Mouse (Mus musculus) limb, embryonic 12.5 days (tissue): ENCODE results near the gene Usp43. TPM values are rescaled to one million over a fixed set of nuclear protein-coding genes. Genes with fewer than 3 reads are reported as not detected.

Source experiments
- ATAC-seq: fragments of 200-750 bp; cut with Nextera tagmentation; 2 replicates; pipeline ENCODE4 v1.8.0; 2017; ENCODE audit warnings: low read depth, moderate TSS enrichment; ENCODE audit not compliant: insufficient number of reproducible peaks, insufficient read depth, low FRiP score, low TSS enrichment
- H3K27ac ChIP-seq: fragments of 300-500 bp; sonication (generic); 2 replicates; pipeline ENCODE4 v1.5.1; 2016; ENCODE audit warnings: mild to moderate bottlenecking, moderate library complexity
- H3K27me3 ChIP-seq: fragments of 300-500 bp; sonication (generic); 2 replicates; pipeline ENCODE4 v1.6.1; 2016; ENCODE audit warnings: mild to moderate bottlenecking, moderate library complexity
- H3K36me3 ChIP-seq: fragments of 300-500 bp; sonication (generic); 2 replicates; pipeline ENCODE4 v1.6.1; 2016; ENCODE audit warnings: mild to moderate bottlenecking, moderate library complexity
- H3K4me1 ChIP-seq: fragments of 300-500 bp; sonication (generic); replicated peaks from 2 replicates; pipeline ENCODE4 v1.6.1; 2016
- H3K4me2 ChIP-seq: fragments of 300-500 bp; sonication (generic); 2 replicates; pipeline ENCODE4 v1.6.1; 2016; ENCODE audit warnings: mild to moderate bottlenecking, moderate library complexity
- H3K4me3 ChIP-seq: fragments of 300-500 bp; sonication (generic); replicated peaks from 2 replicates; pipeline ENCODE4 v1.5.1; 2016; ENCODE audit warnings: mild to moderate bottlenecking
- H3K9ac ChIP-seq: fragments of 300-500 bp; sonication (generic); replicated peaks from 2 replicates; pipeline ENCODE4 v1.6.1; 2016; ENCODE audit warnings: mild to moderate bottlenecking, moderate library complexity
- H3K9me3 ChIP-seq: fragments of 300-500 bp; sonication (generic); 2 replicates; pipeline ENCODE4 v1.6.1; 2016; ENCODE audit warnings: mild to moderate bottlenecking, moderate library complexity
- WGBS: fragments of 180-500 bp; shearing (Covaris S2); methylation state at CpG from one replicate; pipeline ENCODE4 v1.1.7; 2016; 5-methylcytosine and 5-hydroxymethylcytosine counted together
- polyA plus RNA-seq: library from polyadenylated mRNA; unstranded; fragments of >200 nt; fragmentation: Nextera tagmentation; extraction: Ambion mirVana; gene quantifications from 2 replicates; pipeline ENCODE4 v1.2.1, GENCODE M21; 2016

Usp43 gene
- polyA plus RNA-seq, 1 experiment from 2014 or later = 0.71 TPM

- H3K27me3 ChIP-seq = no peaks in the 10 kb centered on the region
- ATAC-seq = no peak
- H3K36me3 ChIP-seq = no peaks in the 10 kb centered on the region
- H3K9me3 ChIP-seq = no peaks in the 10 kb centered on the region
- no peaks in the 10 kb centered on the region for H3K4me1 ChIP-seq
- no peak overlapping the region for H3K4me2 ChIP-seq
- H3K27ac ChIP-seq = no peak overlapping the region
- H3K4me3 ChIP-seq = no peak overlapping the region
- whole genome bisulfite sequencing = 81% methylated on average over 11 of the region's 11 CpGs
- H3K9ac ChIP-seq = no peak overlapping the region
Measured at GRCm38 (mm10) chr11:67806832-67807597, 114.9 kb downstream of the Usp43 start.

GRCm38 (mm10) chr11:67805538-67805937 is 116.4 kb downstream of the Usp43 start:
- WGBS = 83% methylated on average over 1 of the region's 1 CpGs
- no peaks in the 10 kb centered on the region for H3K27me3 ChIP-seq
- H3K4me1 ChIP-seq = peaks cover 7% of the 10 kb centered on the region; the same call in 1 of the 2 replicates
- no peak for ATAC-seq
- H3K36me3 ChIP-seq = no peaks in the 10 kb centered on the region
- no peak overlapping the region for H3K4me2 ChIP-seq
- H3K27ac ChIP-seq = no peak overlapping the region
- no peak overlapping the region for H3K4me3 ChIP-seq
- no peaks in the 10 kb centered on the region for H3K9me3 ChIP-seq
- H3K9ac ChIP-seq = no peak overlapping the region

Other genes with a start within 250 kb of the Usp43 start
- gene Rcvrn, start 226.8 kb downstream of the Usp43 start, polyA plus RNA-seq = not detected in 2 replicates
- gene Glp2r, start 151.0 kb downstream of the Usp43 start, polyA plus RNA-seq = not detected in 2 replicates
- not detected in 2 replicates for gene Gsg1l2, start 147.5 kb downstream of the Usp43 start, polyA plus RNA-seq
- gene Dhrs7c, start 124.0 kb downstream of the Usp43 start, polyA plus RNA-seq = 1.6 and 2.0 TPM in 2 replicates
- gene Cfap52, start 43.5 kb upstream of the Usp43 start, polyA plus RNA-seq = 0.45 and 0.53 TPM in 2 replicates
- 55.0 and 57.9 TPM in 2 replicates for gene Stx8, start 44.0 kb upstream of the Usp43 start, polyA plus RNA-seq